Mouse (Mus musculus): Measurements from ENCODE around the gene Zfp319.
A peak's percentile ranks its signal among the peaks of the same experiment; 100 is the strongest.

Zfp319 gene

GRCm38 (mm10) chr8:95310342-95310970, 21.3 kb downstream of the Zfp319 start, which contains the start of gene Tepp:
Tepp (plus strand) TSS chr8:95310566.
- no peak for DNase-seq (ENCODE audit: low spot score in 2 of 2)

GRCm38 (mm10) chr8:95306431-95306830, 25.3 kb downstream of the Zfp319 start, which contains the start of gene Cngb1:
Cngb1 (minus strand) TSS chr8:95306585.
- DNase-seq (ENCODE audit: low spot score in 2 of 2) = no peak

GRCm38 (mm10) chr8:95305526-95305925, 26.2 kb downstream of the Zfp319 start:
- no peak for DNase-seq (ENCODE audit: low spot score in 2 of 2)

GRCm38 (mm10) chr8:95302410-95302809, 29.3 kb downstream of the Zfp319 start:
- no peak for DNase-seq (ENCODE audit: low spot score in 2 of 2)

- no peak for DNase-seq (ENCODE audit: low spot score in 2 of 2)
Observed at GRCm38 (mm10) chr8:95293891-95294290, 37.9 kb downstream of the Zfp319 start.

GRCm38 (mm10) chr8:95293172-95293571, 38.6 kb downstream of the Zfp319 start:
- DNase-seq (ENCODE audit: low spot score in 2 of 2) = no peak

GRCm38 (mm10) chr8:95289066-95289650, 42.6 kb downstream of the Zfp319 start:
- no peak for DNase-seq (ENCODE audit: low spot score in 2 of 2)

GRCm38 (mm10) chr8:95281493-95281892, 50.3 kb downstream of the Zfp319 start:
- peak in 1 of 2 experiments; percentile 5 for DNase-seq (ENCODE audit: low spot score in 2 of 2)
